Mouse (Mus musculus): ENCODE data around the gene Ssh2.

The Ssh2 gene

GRCm38 (mm10) chr11:77456866-77457265 is 240.8 kb downstream of the Ssh2 start:
- DNase-seq (ENCODE audit: inconsistent age in 2 of 2, low spot score in 1 of 2): no peak

GRCm38 (mm10) chr11:77461856-77462255 is 245.8 kb downstream of the Ssh2 start:
- no peak for DNase-seq (ENCODE audit: inconsistent age in 2 of 2, low spot score in 1 of 2)

GRCm38 (mm10) chr11:77462283-77463100 is 246.4 kb downstream of the Ssh2 start, which contains the start of gene Coro6:
Gene Coro6 (plus strand): TSS chr11:77462411.
- peak; percentile 79 to 87 for DNase-seq (ENCODE audit: inconsistent age in 2 of 2, low spot score in 1 of 2)

- DNase-seq (ENCODE audit: inconsistent age in 2 of 2, low spot score in 1 of 2): no peak
Measured at GRCm38 (mm10) chr11:77463101-77463445, 247.0 kb downstream of the Ssh2 start.

GRCm38 (mm10) chr11:77463786-77464185 is 247.7 kb downstream of the Ssh2 start:
- no peak for DNase-seq (ENCODE audit: inconsistent age in 2 of 2, low spot score in 1 of 2)

GRCm38 (mm10) chr11:77464684-77465083 is 248.6 kb downstream of the Ssh2 start:
- DNase-seq (ENCODE audit: inconsistent age in 2 of 2, low spot score in 1 of 2): peak; percentile 80 to 86

- DNase-seq (ENCODE audit: inconsistent age in 2 of 2, low spot score in 1 of 2): no peak
Measured at GRCm38 (mm10) chr11:77465111-77465510, 249.0 kb downstream of the Ssh2 start.

GRCm38 (mm10) chr11:77466544-77466943 is 250.5 kb downstream of the Ssh2 start:
- DNase-seq (ENCODE audit: inconsistent age in 2 of 2, low spot score in 1 of 2): no peak

GRCm38 (mm10) chr11:77467157-77467556 is 251.1 kb downstream of the Ssh2 start:
- peak; percentile 74 to 89 for DNase-seq (ENCODE audit: inconsistent age in 2 of 2, low spot score in 1 of 2)

- peak; percentile 84 to 92 for DNase-seq (ENCODE audit: inconsistent age in 2 of 2, low spot score in 1 of 2)
Measured at GRCm38 (mm10) chr11:77467784-77468183, 251.7 kb downstream of the Ssh2 start.

- no peak for DNase-seq (ENCODE audit: inconsistent age in 2 of 2, low spot score in 1 of 2)
Measured at GRCm38 (mm10) chr11:77468397-77468796, 252.3 kb downstream of the Ssh2 start.

GRCm38 (mm10) chr11:77471407-77471806 is 255.3 kb downstream of the Ssh2 start:
- no peak for DNase-seq (ENCODE audit: inconsistent age in 2 of 2, low spot score in 1 of 2)

GRCm38 (mm10) chr11:77472775-77473174 is 256.7 kb downstream of the Ssh2 start:
- DNase-seq (ENCODE audit: inconsistent age in 2 of 2, low spot score in 1 of 2): no peak

- DNase-seq (ENCODE audit: inconsistent age in 2 of 2, low spot score in 1 of 2): no peak
Measured at GRCm38 (mm10) chr11:77476216-77476615, 260.1 kb downstream of the Ssh2 start.

GRCm38 (mm10) chr11:77476895-77477294 is 260.8 kb downstream of the Ssh2 start:
- no peak for DNase-seq (ENCODE audit: inconsistent age in 2 of 2, low spot score in 1 of 2)

- peak in 1 of 2 experiments; percentile 18 for DNase-seq (ENCODE audit: inconsistent age in 2 of 2, low spot score in 1 of 2)
Measured at GRCm38 (mm10) chr11:77483043-77483442, 267.0 kb downstream of the Ssh2 start.

- peak in 1 of 2 experiments; percentile 24 for DNase-seq (ENCODE audit: inconsistent age in 2 of 2, low spot score in 1 of 2)
Measured at GRCm38 (mm10) chr11:77483510-77484255, 267.6 kb downstream of the Ssh2 start.

- no peak for DNase-seq (ENCODE audit: inconsistent age in 2 of 2, low spot score in 1 of 2)
Measured at GRCm38 (mm10) chr11:77485229-77485628, 269.1 kb downstream of the Ssh2 start.

- DNase-seq (ENCODE audit: inconsistent age in 2 of 2, low spot score in 1 of 2): peak in 1 of 2 experiments; percentile 54
Measured at GRCm38 (mm10) chr11:77486798-77487197, 270.7 kb downstream of the Ssh2 start.

GRCm38 (mm10) chr11:77488771-77489581 is 272.9 kb downstream of the Ssh2 start:
- DNase-seq (ENCODE audit: inconsistent age in 2 of 2, low spot score in 1 of 2): peak; percentile 45 to 74

- peak; percentile 80 to 93 for DNase-seq (ENCODE audit: inconsistent age in 2 of 2, low spot score in 1 of 2)
Measured at GRCm38 (mm10) chr11:77489591-77490235, 273.6 kb downstream of the Ssh2 start, which contains the start of gene Ankrd13b. Gene Ankrd13b (minus strand): TSS chr11:77489678.
